Mouse (Mus musculus) stomach, embryonic 16.5 days (tissue): Measurements from ENCODE around the gene Cdkal1. TPM values are rescaled to one million over a fixed set of nuclear protein-coding genes. Genes with fewer than 3 reads are reported as not detected.

Source experiments
- ATAC-seq: fragments of 200-750 bp; cut with Nextera tagmentation; 2 replicates; pipeline ENCODE4 v1.8.0; 2017; ENCODE audit warnings: moderate number of reproducible peaks, moderate TSS enrichment; ENCODE audit not compliant: insufficient read depth, low FRiP score
- H3K27ac ChIP-seq: fragments of 300-500 bp; sonication (generic); 2 replicates; pipeline ENCODE4 v1.5.1; 2014; ENCODE audit warnings: low read length
- H3K27me3 ChIP-seq: fragments of 300-500 bp; sonication (generic); 2 replicates; pipeline ENCODE4 v1.6.1; 2014; ENCODE audit warnings: low read length, control low read depth, mixed read lengths; ENCODE audit not compliant: control insufficient read depth, insufficient read depth
- H3K36me3 ChIP-seq: fragments of 300-500 bp; sonication (generic); 2 replicates; pipeline ENCODE4 v1.6.1; 2014; ENCODE audit warnings: low read length; ENCODE audit not compliant: control insufficient read depth, insufficient read depth
- H3K4me1 ChIP-seq: fragments of 300-500 bp; sonication (generic); 2 replicates; pipeline ENCODE4 v1.6.1; 2014; ENCODE audit warnings: low read length, control low read depth, mixed read lengths; ENCODE audit not compliant: control insufficient read depth, insufficient read depth
- H3K4me2 ChIP-seq: fragments of 300-500 bp; sonication (generic); 2 replicates; pipeline ENCODE4 v1.6.1; 2014; ENCODE audit warnings: low read depth, low read length, mixed read lengths
- H3K4me3 ChIP-seq: fragments of 300-500 bp; sonication (generic); replicated peaks from 2 replicates; pipeline ENCODE4 v1.5.1; 2014; ENCODE audit warnings: mild to moderate bottlenecking, low read length
- H3K9ac ChIP-seq: fragments of 300-500 bp; sonication (generic); 2 replicates; pipeline ENCODE4 v1.6.1; 2014; ENCODE audit warnings: low read length
- H3K9me3 ChIP-seq: fragments of 300-500 bp; sonication (generic); replicated peaks from 2 replicates; pipeline ENCODE4 v1.6.1; 2016; ENCODE audit warnings: low read length, control low read depth; ENCODE audit not compliant: control insufficient read depth
- WGBS: fragments of 180-500 bp; shearing (Covaris S2); extraction: QIAGEN DNeasy Blood & Tissue Kit; methylation state at CpG from one replicate; pipeline ENCODE4 v1.1.7; 2014; 5-methylcytosine and 5-hydroxymethylcytosine counted together
- polyA plus RNA-seq: library from polyadenylated mRNA; unstranded; fragments of >200 nt; fragmentation: Nextera tagmentation; extraction: Ambion mirVana; gene quantifications from 2 replicates; pipeline ENCODE4 v1.2.1, GENCODE M21; 2015

Cdkal1 gene
- polyA plus RNA-seq, 1 experiment from 2014 or later = 29.8 TPM

DNA sequence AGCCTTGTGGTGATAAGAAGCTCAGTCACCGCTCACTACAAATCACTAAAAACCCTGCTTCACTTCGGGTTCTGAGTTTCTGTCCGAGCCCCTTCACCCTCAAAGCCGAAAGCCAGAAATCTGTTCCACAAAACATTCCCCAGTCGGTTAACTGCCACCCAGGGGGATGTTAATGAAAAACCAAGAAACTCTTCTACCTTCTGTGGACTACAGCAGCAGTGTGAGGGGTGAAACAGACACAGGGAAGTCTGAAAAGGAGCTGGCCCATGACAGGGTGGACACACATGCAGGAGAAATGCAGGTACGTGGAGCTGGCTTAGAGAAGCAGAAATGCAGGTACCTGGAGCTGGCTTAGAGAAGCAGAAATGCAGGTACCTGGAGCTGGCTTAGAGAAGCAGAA lies 166.6 kb downstream of the Cdkal1 start:
- ATAC-seq = no peak
- Histone ChIP-seq H3K4me2 (no peak overlapping the region), H3K27ac (no peak overlapping the region), H3K9me3 (no peaks in the 10 kb centered on the region), H3K9ac (no peak overlapping the region), H3K4me1 (no peaks in the 10 kb centered on the region), H3K27me3 (no peaks in the 10 kb centered on the region), H3K4me3 (no peak overlapping the region), H3K36me3 (no peaks in the 10 kb centered on the region)
- 70% methylated on average over 6 of the region's 6 CpGs for WGBS

DNA sequence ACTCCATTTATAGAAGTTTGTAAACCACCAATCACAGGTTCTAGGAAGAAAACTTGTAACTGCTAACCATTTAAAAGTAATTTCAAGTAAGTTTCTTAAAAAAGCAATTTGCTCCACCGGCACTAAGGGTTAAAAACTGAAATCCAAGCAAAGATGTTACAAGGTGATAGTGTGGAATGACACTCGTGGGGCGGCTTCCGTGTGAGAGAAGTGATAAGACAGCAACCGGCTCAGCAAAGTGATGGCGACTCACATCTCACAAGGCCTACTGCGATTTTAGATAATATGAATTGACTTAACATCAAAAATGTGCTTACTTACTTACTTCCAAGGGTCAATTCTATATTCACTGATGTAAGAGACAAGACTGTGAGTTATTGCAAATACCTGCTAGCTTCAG lies 167.6 kb downstream of the Cdkal1 start:
- Histone ChIP-seq H3K4me3 (no peak overlapping the region), H3K9ac (no peak overlapping the region), H3K36me3 (no peaks in the 10 kb centered on the region), H3K4me2 (no peak overlapping the region), H3K9me3 (no peaks in the 10 kb centered on the region), H3K4me1 (no peaks in the 10 kb centered on the region), H3K27ac (no peak overlapping the region), H3K27me3 (no peaks in the 10 kb centered on the region)
- 86% methylated on average over 7 of the region's 7 CpGs for WGBS
- no peak for ATAC-seq

DNA sequence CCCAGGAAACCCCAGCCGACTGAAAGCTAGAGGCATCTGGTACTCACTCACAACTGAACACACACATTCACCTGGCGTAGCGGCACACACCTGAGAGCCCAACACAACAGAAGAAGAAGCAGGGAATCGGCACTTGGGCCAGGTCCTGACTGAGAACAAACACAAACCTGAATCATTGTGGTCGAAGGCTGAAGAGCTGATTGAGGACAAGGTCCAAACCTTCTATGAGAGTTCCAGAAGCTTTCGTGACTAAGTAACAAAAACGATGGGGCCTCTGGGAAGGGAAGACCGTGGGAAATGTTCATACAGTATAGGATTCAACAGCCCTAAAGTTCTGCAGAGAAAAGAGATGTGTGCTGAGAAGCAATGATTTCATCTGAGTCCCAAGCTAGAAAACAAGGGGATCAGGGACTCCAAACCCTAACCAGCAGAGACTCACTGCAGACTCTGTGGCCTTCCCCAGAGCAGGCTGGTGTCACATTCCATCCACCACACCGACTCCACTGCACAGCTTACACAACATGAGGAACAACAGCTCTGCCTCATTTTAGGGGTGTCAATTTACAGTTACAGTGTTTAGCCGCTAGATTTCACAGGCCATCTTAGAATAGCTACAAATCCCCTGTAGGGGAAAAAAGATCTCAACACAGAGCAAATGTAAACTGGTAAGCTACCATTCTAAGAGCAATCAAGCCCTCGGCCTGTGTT lies 175.8 kb downstream of the Cdkal1 start:
- no peaks in the 10 kb centered on the region for H3K4me1 ChIP-seq
- no peaks in the 10 kb centered on the region for H3K27me3 ChIP-seq
- H3K4me2 ChIP-seq = no peak overlapping the region
- no peaks in the 10 kb centered on the region for H3K36me3 ChIP-seq
- 70% methylated on average over 11 of the region's 11 CpGs for WGBS
- no peak overlapping the region for H3K9ac ChIP-seq
- H3K9me3 ChIP-seq = no peaks in the 10 kb centered on the region
- H3K4me3 ChIP-seq = no peak overlapping the region
- ATAC-seq = no peak
- H3K27ac ChIP-seq = no peak overlapping the region

DNA sequence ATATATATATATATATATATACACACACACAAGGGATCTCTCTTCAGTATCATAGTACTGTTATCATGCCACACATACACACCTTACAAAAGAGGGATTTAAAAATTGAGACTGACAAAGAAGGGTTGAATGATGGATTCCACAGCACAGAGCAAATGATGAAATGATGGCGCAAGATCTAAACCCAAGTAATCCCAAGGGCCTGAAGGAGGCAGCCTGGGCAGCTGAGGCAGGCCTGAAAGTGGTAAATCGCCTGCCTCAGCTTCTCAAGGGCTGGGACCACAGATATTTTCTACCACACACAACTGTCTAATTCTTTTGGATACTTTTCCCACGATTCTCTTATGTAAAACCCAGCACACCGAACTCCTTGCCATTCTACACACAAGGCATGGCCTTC lies 177.9 kb downstream of the Cdkal1 start:
- 91% methylated on average over 4 of the region's 4 CpGs for WGBS
- Histone ChIP-seq H3K9ac (no peak overlapping the region), H3K9me3 (no peaks in the 10 kb centered on the region), H3K36me3 (no peaks in the 10 kb centered on the region), H3K27me3 (no peaks in the 10 kb centered on the region), H3K4me2 (no peak overlapping the region), H3K4me3 (no peak overlapping the region), H3K4me1 (no peaks in the 10 kb centered on the region), H3K27ac (no peak overlapping the region)
- no peak for ATAC-seq

DNA sequence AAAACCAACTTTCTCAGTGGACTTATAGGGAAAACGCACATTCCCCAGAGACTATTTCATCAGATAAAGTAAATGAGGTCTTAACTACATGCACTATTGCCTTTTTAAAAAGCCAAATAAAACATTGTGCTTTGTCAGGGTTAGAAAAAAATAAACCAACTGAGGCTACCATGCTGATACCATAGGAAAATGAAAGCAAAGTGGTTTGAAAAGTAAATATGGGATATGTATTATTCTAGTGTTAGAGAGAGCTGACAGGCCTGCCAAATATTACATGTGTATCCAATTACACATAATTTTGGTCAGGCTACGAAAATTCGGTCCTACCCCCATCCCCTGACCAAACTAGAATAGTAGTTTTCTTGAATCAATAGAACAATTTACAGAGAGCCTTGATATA lies 184.8 kb downstream of the Cdkal1 start:
- Histone ChIP-seq H3K9me3 (no peaks in the 10 kb centered on the region), H3K4me3 (no peak overlapping the region), H3K36me3 (no peaks in the 10 kb centered on the region), H3K27me3 (no peaks in the 10 kb centered on the region), H3K27ac (no peak overlapping the region), H3K4me1 (no peaks in the 10 kb centered on the region), H3K9ac (no peak overlapping the region), H3K4me2 (no peak overlapping the region)
- ATAC-seq = no peak
- WGBS = 57% methylated on average over 3 of the region's 3 CpGs

DNA sequence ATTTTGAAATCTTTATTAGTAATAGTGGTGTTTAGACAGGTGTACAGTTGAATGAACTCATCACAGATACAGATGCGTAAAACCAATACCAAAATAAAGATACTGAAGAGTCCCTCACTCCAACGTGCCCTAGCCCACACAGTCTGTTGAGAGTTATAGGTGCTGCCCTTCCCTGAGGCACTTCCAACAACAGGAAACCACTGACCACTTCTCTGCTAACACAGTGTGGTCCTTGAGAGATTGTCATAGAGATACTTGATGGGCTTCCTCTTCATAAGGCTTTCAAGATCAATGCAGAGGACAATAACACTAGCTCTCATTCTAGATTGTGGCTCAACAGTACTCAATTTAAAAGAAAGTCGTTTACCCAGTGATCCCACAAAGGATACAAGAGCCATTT lies 191.6 kb downstream of the Cdkal1 start:
- no peak for ATAC-seq
- Histone ChIP-seq H3K27me3 (no peaks in the 10 kb centered on the region), H3K27ac (no peak overlapping the region), H3K4me2 (no peak overlapping the region), H3K4me1 (no peaks in the 10 kb centered on the region), H3K9ac (no peak overlapping the region), H3K36me3 (no peaks in the 10 kb centered on the region), H3K9me3 (no peaks in the 10 kb centered on the region), H3K4me3 (no peak overlapping the region)
- WGBS = 81% methylated on average over 3 of the region's 3 CpGs

DNA sequence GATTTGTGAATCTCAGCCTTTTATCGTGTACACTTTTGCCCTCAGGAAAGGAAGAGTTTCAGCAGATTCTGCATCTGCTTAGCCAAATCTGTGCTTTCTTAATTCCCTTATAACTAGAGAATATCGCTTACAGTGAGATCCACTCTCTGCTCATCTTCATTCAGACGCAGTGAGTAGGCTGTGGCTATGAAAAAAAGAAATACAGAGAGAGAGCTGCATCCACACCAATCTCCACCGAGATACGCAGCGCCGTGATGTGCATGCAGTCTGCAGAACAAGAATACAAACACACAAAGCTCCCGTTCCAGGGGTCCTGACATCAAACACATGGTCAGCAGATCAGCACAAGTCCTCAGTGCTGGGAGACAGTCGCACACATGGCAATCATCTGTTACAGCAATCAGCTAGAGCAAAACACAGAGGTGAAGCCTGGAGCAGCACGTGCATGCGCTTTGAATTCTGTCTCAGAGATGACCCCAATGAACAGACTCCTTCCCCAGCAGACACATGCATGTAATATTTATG lies 199.6 kb downstream of the Cdkal1 start:
- no peak overlapping the region for H3K4me3 ChIP-seq
- no peak overlapping the region for H3K9ac ChIP-seq
- no peaks in the 10 kb centered on the region for H3K27me3 ChIP-seq
- no peak for ATAC-seq
- 63% methylated on average over 11 of the region's 11 CpGs for WGBS
- H3K27ac ChIP-seq = no peak overlapping the region
- no peak overlapping the region for H3K4me2 ChIP-seq
- no peaks in the 10 kb centered on the region for H3K36me3 ChIP-seq
- no peaks in the 10 kb centered on the region for H3K4me1 ChIP-seq
- no peaks in the 10 kb centered on the region for H3K9me3 ChIP-seq

DNA sequence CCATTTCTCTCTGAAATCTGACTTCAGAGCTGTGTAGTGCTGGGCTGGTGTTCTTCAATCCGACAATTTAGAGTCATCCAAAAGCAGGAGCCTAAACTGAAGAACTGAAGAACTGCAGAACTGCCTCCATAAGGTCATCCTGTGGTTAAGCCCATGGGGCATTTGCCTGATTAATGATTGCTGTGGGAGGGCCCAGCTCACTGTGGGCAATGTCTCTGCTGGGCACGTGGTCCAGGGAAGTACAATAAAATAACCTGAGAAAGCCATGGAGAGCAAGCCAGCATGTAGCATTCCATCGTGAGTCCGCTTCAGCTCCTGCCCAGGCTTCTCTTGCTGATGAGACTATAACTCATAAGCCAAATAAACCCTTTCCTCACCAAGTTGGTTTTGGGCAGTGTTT lies 202.1 kb downstream of the Cdkal1 start:
- no peak overlapping the region for H3K9ac ChIP-seq
- H3K4me1 ChIP-seq = no peaks in the 10 kb centered on the region
- H3K9me3 ChIP-seq = no peaks in the 10 kb centered on the region
- no peak overlapping the region for H3K4me3 ChIP-seq
- H3K36me3 ChIP-seq = no peaks in the 10 kb centered on the region
- H3K4me2 ChIP-seq = no peak overlapping the region
- no peak overlapping the region for H3K27ac ChIP-seq
- 59% methylated on average over 4 of the region's 4 CpGs for WGBS
- no peaks in the 10 kb centered on the region for H3K27me3 ChIP-seq
- no peak for ATAC-seq

DNA sequence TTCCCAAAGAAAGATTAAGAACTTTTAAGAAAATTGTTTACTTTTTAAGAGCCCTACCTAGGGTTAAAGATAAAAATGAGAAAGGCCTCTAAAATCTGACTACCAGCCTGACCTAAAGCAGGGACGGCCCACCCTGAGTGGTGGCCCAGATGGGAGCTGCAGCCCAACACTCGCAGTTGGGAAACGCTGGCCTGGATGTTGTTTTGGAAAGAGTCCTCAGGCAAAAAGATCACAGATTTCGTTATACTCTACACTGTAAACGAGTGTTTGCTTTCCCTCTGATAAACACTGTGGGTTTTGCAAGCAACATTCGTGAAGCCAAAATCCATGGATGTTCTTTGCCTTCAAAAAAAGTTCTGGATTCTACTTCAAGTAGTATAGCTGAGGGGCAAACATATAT lies 202.7 kb downstream of the Cdkal1 start:
- Histone ChIP-seq H3K36me3 (no peaks in the 10 kb centered on the region), H3K9me3 (no peaks in the 10 kb centered on the region), H3K4me3 (no peak overlapping the region), H3K4me1 (no peaks in the 10 kb centered on the region), H3K9ac (no peak overlapping the region), H3K27ac (no peak overlapping the region), H3K4me2 (no peak overlapping the region), H3K27me3 (no peaks in the 10 kb centered on the region)
- WGBS = 72% methylated on average over 6 of the region's 6 CpGs
- ATAC-seq = no peak
